Mouse (Mus musculus): ENCODE measurements around the gene Otop2.

- TF ChIP-seq POLR2A (IDR thresholded peaks at IDR 0.05; ENCODE audit: borderline replicate concordance, extremely low read depth, insufficient read depth, insufficient read length, poor library complexity, severe bottlenecking) (no peak), CTCF (IDR thresholded peaks at IDR 0.05; ENCODE audit: borderline replicate concordance, extremely low read depth, insufficient read depth, insufficient read length) (peak; percentile 73)
Observed at GRCm38 (mm10) chr11:115264862-115265668, 41.9 kb upstream of the Otop2 start.

Measured in brain, embryonic 14.5 days (tissue).